Mouse (Mus musculus): Measurements from ENCODE around the gene Hbb-bh2.

DNA sequence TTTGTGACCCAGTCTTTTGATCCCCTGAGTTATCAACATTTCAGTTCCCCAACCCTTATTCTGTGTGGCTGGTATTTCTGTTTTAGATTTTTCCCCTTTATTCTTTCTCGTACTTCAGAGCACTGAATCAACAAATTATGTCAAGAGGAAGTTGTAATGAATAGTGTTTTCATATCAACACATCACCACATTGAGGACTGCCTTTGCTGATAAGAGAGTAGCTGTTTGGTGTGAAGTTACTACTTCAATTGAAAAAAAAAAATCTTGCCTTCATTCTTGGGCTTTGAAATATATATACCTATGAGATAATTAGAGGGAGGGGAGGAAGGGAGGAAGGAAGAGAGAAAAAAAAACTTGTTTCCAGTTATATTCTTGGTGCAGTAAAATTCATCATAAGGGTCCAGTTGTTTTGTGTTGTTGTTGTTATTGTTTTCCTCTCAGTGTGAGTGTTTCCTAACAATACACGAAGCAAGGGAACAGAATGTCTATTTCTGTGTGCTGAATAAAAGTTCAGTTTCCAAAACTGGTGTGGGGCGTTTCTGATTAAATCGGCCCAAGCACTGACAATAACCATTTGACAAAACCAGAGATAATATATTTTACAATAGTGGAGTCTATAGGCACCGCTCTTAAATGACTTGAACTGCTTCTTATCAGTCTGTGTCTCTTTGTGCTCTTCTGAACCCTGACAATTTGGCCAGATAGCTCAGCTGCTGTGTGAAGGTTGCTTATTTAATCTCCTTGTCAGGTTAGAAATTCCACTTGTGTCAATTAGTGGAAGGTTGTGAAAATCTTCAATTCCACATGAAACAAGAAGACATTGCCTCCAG is 31.1 kb downstream of the Hbb-bh2 start:
- no peak for TF ChIP-seq CTCF (IDR thresholded peaks at IDR 0.05; ENCODE audit: control insufficient read depth, insufficient read depth, insufficient read length)
- no peak for TF ChIP-seq USF1 (IDR thresholded peaks at IDR 0.05; ENCODE audit: low read depth)
- TF ChIP-seq MAX (IDR thresholded peaks at IDR 0.05), result no peak
- no peak for TF ChIP-seq CEBPB (IDR thresholded peaks at IDR 0.05; ENCODE audit: low read depth)
- no peak for TF ChIP-seq FOSL1 (IDR thresholded peaks at IDR 0.05; ENCODE audit: insufficient read depth, low read length, poor library complexity, severe bottlenecking)

Data from C2C12 (cell line).